Mouse (Mus musculus): ENCODE measurements around the gene Dtx3. TPM values are rescaled to one million over a fixed set of nuclear protein-coding genes. Genes with fewer than 3 reads are reported as not detected.
"Not testable (repeated sequence)": the region's sequence is repeated elsewhere in the genome, so short reads cannot be mapped to it uniquely, and the experiment has no call there.

Dtx3 gene
- polyA plus RNA-seq, 1 experiment from 2014 or later, result 16.8 TPM

DNA sequence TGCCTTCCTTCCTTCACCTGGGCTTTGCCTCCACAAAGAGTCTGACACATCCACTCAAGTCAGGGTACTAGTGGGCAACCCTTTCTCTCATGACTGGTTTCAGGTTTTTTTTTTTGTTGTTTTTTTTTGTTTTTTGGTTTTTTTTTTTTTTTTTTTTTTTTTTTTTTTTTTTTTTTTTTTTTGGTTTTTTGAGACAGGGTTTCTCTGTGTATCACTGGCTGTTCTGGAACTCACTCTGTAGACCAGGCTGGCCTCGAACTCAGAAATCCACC lies 3.5 kb downstream of the Dtx3 start:
- WGBS (ENCODE audit: insufficient replicate concordance), result 64% methylated on average over 1 of the region's 1 CpGs
- peaks cover 11% of the 10 kb centered on the region for H3K36me3 ChIP-seq
- H3K27ac ChIP-seq, result peak overlapping the region; percentile 90
- not testable (repeated sequence) for H3K27me3 ChIP-seq; H3K9ac ChIP-seq; ATAC-seq (ENCODE audit: low read depth); DNase-seq; H3K4me2 ChIP-seq; H3K9me3 ChIP-seq (replicated peaks); H3K4me3 ChIP-seq (replicated peaks)
- H3K4me1 ChIP-seq (replicated peaks), result peaks cover 90% of the 10 kb centered on the region

DNA sequence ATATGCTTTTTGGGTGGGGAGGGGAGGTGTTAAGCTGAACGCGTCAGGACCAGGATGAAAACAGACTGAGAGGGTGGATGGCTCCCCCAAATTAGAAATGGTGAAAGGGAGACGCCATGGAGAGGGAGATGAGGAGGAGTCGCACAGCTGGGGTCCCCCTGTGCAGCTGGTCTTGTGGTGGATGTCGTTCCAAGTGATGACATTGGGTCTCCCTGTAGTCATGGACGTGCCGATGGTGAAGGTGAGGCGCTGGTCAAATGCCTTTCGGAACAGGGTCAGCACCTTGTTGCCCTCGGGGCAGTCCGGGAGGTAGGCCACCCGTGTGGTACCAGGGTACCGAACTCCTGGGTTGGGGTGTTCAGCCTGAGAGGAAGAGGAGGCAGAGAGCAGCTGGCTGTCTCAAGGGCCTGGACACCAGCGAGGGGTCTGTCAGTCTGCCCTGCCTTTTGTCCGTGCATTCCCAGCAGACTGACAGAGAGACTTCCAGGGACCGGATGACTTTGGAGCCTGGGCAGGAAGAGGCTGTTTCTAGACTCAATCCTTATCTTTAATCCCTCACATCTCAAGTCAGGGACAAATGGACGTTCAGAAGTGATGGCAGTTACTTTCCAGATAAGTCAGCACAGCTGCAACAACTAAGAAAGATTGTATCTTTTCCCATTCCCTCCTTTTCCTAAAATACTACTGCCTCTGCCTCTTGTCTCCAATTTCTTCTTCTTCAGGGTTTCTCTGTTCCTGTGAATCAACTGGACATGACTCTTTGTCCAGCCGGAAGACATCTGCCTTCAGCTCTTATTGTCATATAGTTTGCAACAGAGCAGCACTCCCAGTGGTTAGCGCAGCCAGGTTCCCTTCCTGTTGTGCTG lies 4.1 kb downstream of the Dtx3 start:
- Histone ChIP-seq H3K27me3 (no peaks in the 10 kb centered on the region), H3K4me1 (replicated peaks) (peaks cover 87% of the 10 kb centered on the region), H3K27ac (peak overlapping the region; percentile 90), H3K9ac (peak overlapping the region; percentile 79), H3K4me2 (peak overlapping the region; percentile 99), H3K9me3 (replicated peaks) (no peaks in the 10 kb centered on the region), H3K4me3 (replicated peaks) (no peak overlapping the region), H3K36me3 (peaks cover 10% of the 10 kb centered on the region; the same call in 1 of the 2 replicates)
- ATAC-seq (ENCODE audit: low read depth) (no peak), DNase-seq (no peak)
- 57% methylated on average over 19 of the region's 19 CpGs for WGBS (ENCODE audit: insufficient replicate concordance)

GRCm38 (mm10) chr10:127190398-127191190 lies 4.9 kb downstream of the Dtx3 start:
- Histone ChIP-seq H3K9ac (peak overlapping the region; percentile 79), H3K27me3 (no peaks in the 10 kb centered on the region), H3K4me2 (peak overlapping the region; percentile 99), H3K36me3 (peaks cover 10% of the 10 kb centered on the region; the same call in 1 of the 2 replicates), H3K9me3 (replicated peaks) (no peaks in the 10 kb centered on the region), H3K4me3 (replicated peaks) (peak overlapping the region; percentile 64), H3K4me1 (replicated peaks) (peaks cover 84% of the 10 kb centered on the region), H3K27ac (peak overlapping the region; percentile 90)
- ATAC-seq (ENCODE audit: low read depth) (peak; percentile 34), DNase-seq (no peak)
- WGBS (ENCODE audit: insufficient replicate concordance), result 22% methylated on average over 14 of the region's 14 CpGs

DNA sequence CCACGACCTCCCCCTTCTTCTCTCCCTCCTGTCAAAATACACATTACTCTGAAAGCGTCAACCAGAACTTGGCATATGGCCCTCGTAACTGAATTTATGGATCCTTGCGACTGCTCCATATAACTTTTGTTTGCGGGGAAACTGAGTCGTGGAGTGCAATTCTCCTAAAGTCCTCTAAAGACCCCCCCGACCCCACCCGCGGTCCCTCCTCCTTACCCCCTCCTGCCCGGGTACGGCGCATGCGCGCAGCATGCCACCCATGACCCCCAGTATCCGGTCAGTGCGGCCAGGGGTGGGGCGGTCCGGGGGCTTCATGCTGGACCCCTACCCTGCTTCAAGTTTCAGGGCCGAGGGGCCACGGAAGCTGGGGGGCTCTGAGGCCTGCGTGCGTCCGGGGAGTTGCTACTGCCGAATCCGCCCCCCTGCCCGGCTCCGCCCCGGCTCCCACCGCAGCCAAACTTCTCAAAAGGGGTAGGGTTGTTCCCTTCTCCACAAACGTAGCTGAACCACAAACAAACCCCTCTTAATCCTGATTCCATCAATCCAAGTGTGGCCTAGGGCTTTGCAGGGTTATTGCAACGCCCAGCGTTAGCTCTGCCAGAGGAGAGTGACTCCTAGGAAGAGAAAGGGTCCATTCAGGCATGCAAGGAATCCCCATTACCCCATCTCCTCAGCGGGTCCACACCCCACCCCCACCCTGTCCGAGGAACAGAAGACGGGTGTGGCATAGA lies 5.7 kb downstream of the Dtx3 start, which contains the start of gene Arhgef25:
Arhgef25 (minus strand) TSS at position 433 of the 731 bp plus-strand sequence.
- peak within 1 kb of the TSS; percentile 64 for H3K4me3 ChIP-seq (replicated peaks)
- 1% methylated on average over 35 of the region's 35 CpGs for WGBS (ENCODE audit: insufficient replicate concordance)

GRCm38 (mm10) chr10:127189116-127189650 lies 6.3 kb downstream of the Dtx3 start:
- DNase-seq (peak; percentile 68), ATAC-seq (ENCODE audit: low read depth) (peak; percentile 63)
- peak overlapping the region; percentile 99 for H3K4me2 ChIP-seq
- peaks cover 7% of the 10 kb centered on the region for H3K27me3 ChIP-seq
- no peaks in the 10 kb centered on the region for H3K9me3 ChIP-seq (replicated peaks)
- peak overlapping the region; percentile 79 for H3K9ac ChIP-seq
- WGBS (ENCODE audit: insufficient replicate concordance), result 1% methylated on average over 26 of the region's 26 CpGs
- H3K27ac ChIP-seq, result peak overlapping the region; percentile 90
- peak overlapping the region; percentile 64 for H3K4me3 ChIP-seq (replicated peaks)
- H3K4me1 ChIP-seq (replicated peaks), result peaks cover 77% of the 10 kb centered on the region
- H3K36me3 ChIP-seq, result peaks cover 10% of the 10 kb centered on the region; the same call in 1 of the 2 replicates

More for the DNA sequence above, 5.7 kb downstream of the Dtx3 start, which contains the start of gene Arhgef25:
- ATAC-seq (ENCODE audit: low read depth), result 0 out of 2 replicates have a peak, but pooled peaks have one; percentile 1
- DNase-seq, result peak; percentile 42
- peaks cover 10% of the 10 kb centered on the region; the same call in 1 of the 2 replicates for H3K36me3 ChIP-seq
- peak within 1 kb of the TSS; percentile 99 for H3K4me2 ChIP-seq
- H3K9me3 ChIP-seq (replicated peaks), result no peaks in the 10 kb centered on the region
- peak within 1 kb of the TSS; percentile 79 for H3K9ac ChIP-seq
- peak within 1 kb of the TSS; percentile 90 for H3K27ac ChIP-seq
- H3K27me3 ChIP-seq, result peaks cover under 1% of the 10 kb centered on the region; the same call in 1 of the 2 replicates
- H3K4me1 ChIP-seq (replicated peaks), result peaks cover 79% of the 10 kb centered on the region

DNA sequence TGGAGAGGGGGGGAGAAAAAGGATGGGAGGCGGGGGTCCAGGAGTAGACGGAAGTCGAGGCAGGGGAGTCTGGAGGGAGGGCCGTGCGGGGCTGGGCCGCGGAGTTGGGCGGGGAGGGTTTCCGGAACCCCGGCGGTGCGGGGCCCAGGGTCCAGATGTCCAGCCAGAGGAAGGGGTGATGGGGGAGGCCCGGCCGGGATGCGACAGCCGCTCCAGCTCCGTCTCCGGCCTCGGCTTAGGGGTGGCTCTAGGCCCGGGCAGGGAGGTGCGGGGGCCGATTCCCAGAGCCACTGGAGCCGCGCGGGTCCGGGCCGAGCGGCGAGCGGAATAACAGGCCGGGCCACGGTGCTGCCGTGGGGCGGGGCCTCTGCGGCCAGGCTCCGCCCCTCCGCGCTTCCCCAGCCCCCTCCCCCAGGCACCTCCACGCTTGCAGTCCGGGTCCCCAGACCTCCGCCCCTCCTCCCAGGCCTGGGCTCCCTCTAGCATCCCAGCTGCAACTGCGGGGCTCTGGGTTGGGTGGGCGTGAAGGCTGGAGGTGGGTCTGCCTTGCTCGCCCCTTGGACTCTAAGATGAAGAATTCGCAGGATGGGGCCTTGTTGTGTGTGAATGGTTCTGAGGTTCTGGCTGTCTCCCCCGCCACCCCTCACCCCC lies 6.9 kb downstream of the Dtx3 start:
- peak; percentile 59 for ATAC-seq (ENCODE audit: low read depth)
- peak overlapping the region; percentile 99 for H3K4me2 ChIP-seq
- H3K9me3 ChIP-seq (replicated peaks), result no peaks in the 10 kb centered on the region
- peaks cover 13% of the 10 kb centered on the region for H3K27me3 ChIP-seq
- peak overlapping the region; percentile 90 for H3K27ac ChIP-seq
- H3K36me3 ChIP-seq, result peaks cover 10% of the 10 kb centered on the region; the same call in 1 of the 2 replicates
- DNase-seq, result peak; percentile 53
- peak overlapping the region; percentile 64 for H3K4me3 ChIP-seq (replicated peaks)
- peak overlapping the region; percentile 79 for H3K9ac ChIP-seq
- under 1% methylated on average over 44 of the region's 46 CpGs for WGBS (ENCODE audit: insufficient replicate concordance)
- peaks cover 78% of the 10 kb centered on the region for H3K4me1 ChIP-seq (replicated peaks)

GRCm38 (mm10) chr10:127188079-127188453 lies 7.5 kb downstream of the Dtx3 start:
- DNase-seq, result no peak
- H3K27ac ChIP-seq, result peak overlapping the region; percentile 90

GRCm38 (mm10) chr10:127187371-127188078 lies 8.0 kb downstream of the Dtx3 start:
- Histone ChIP-seq H3K9ac (peak overlapping the region; percentile 79), H3K27me3 (peaks cover 24% of the 10 kb centered on the region), H3K36me3 (peaks cover 3% of the 10 kb centered on the region; the same call in 1 of the 2 replicates), H3K9me3 (replicated peaks) (no peaks in the 10 kb centered on the region), H3K27ac (no peak overlapping the region), H3K4me2 (peak overlapping the region; percentile 99), H3K4me1 (replicated peaks) (peaks cover 73% of the 10 kb centered on the region), H3K4me3 (replicated peaks) (peak overlapping the region; percentile 64)
- no peak for DNase-seq
- ATAC-seq (ENCODE audit: low read depth), result no peak
- WGBS (ENCODE audit: insufficient replicate concordance), result 61% methylated on average over 10 of the region's 10 CpGs

More at GRCm38 (mm10) chr10:127188079-127188453, 7.5 kb downstream of the Dtx3 start:
- H3K36me3 ChIP-seq, result peaks cover 9% of the 10 kb centered on the region; the same call in 1 of the 2 replicates
- H3K27me3 ChIP-seq, result peaks cover 18% of the 10 kb centered on the region
- ATAC-seq (ENCODE audit: low read depth), result no peak
- H3K9ac ChIP-seq, result peak overlapping the region; percentile 79
- peak overlapping the region; percentile 99 for H3K4me2 ChIP-seq
- peaks cover 78% of the 10 kb centered on the region for H3K4me1 ChIP-seq (replicated peaks)
- peak overlapping the region; percentile 64 for H3K4me3 ChIP-seq (replicated peaks)
- no peaks in the 10 kb centered on the region for H3K9me3 ChIP-seq (replicated peaks)
- WGBS (ENCODE audit: insufficient replicate concordance), result 2% methylated on average over 21 of the region's 21 CpGs

DNA sequence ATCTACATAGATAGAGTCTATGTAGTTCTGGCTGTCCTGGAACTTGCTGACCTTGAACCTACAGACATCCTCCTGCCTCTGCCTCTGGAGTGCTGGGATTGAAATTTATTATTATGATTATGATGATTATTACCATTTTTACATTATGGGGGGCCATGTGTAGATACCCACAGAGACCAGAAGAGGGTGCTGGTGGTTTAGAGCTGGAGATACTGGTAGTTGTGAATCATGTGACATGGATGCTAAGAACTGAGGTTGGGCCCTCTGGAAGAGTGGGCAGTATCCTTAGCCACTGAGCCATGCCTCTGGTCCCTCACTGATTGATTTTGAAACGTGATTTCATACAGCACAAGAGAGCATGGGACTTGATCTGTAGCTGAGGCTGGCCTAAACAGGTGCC lies 9.1 kb downstream of the Dtx3 start:
- Histone ChIP-seq H3K9ac (no peak overlapping the region), H3K27me3 (peaks cover 34% of the 10 kb centered on the region), H3K27ac (no peak overlapping the region), H3K4me2 (no peak overlapping the region), H3K4me3 (replicated peaks) (no peak overlapping the region), H3K4me1 (replicated peaks) (peaks cover 64% of the 10 kb centered on the region), H3K36me3 (no peaks in the 10 kb centered on the region), H3K9me3 (replicated peaks) (no peaks in the 10 kb centered on the region)
- ATAC-seq (ENCODE audit: low read depth), result no peak
- DNase-seq, result no peak
- 68% methylated on average over 1 of the region's 1 CpGs for WGBS (ENCODE audit: insufficient replicate concordance)

- Histone ChIP-seq H3K36me3 (no peaks in the 10 kb centered on the region), H3K9ac (no peak overlapping the region), H3K4me2 (no peak overlapping the region), H3K4me1 (replicated peaks) (peaks cover 58% of the 10 kb centered on the region), H3K27ac (no peak overlapping the region), H3K9me3 (replicated peaks) (no peaks in the 10 kb centered on the region), H3K4me3 (replicated peaks) (no peak overlapping the region), H3K27me3 (peaks cover 44% of the 10 kb centered on the region)
- no peak for DNase-seq
- no peak for ATAC-seq (ENCODE audit: low read depth)
- 75% methylated on average over 15 of the region's 15 CpGs for WGBS (ENCODE audit: insufficient replicate concordance)
Observed at GRCm38 (mm10) chr10:127185506-127185905, 10.0 kb downstream of the Dtx3 start.

Data from liver, embryonic 13.5 days (tissue).